Mouse (Mus musculus): ENCODE results near the gene Tbc1d22a.
A peak's percentile ranks its signal among the peaks of the same experiment; 100 is the strongest.

Gene Tbc1d22a

GRCm38 (mm10) chr15:86405527-86405926, 191.3 kb downstream of the Tbc1d22a start:
- DNase-seq (ENCODE audit: low spot score), result peak; percentile 64

- no peak for DNase-seq (ENCODE audit: low spot score)
Observed at GRCm38 (mm10) chr15:86409352-86409751, 195.1 kb downstream of the Tbc1d22a start.

- no peak for DNase-seq (ENCODE audit: low spot score)
Observed at GRCm38 (mm10) chr15:86411532-86412080, 197.3 kb downstream of the Tbc1d22a start.

- DNase-seq (ENCODE audit: low spot score), result no peak
Observed at GRCm38 (mm10) chr15:86415951-86416350, 201.7 kb downstream of the Tbc1d22a start.

GRCm38 (mm10) chr15:86418436-86418835, 204.2 kb downstream of the Tbc1d22a start:
- DNase-seq (ENCODE audit: low spot score), result no peak

- no peak for DNase-seq (ENCODE audit: low spot score)
Observed at GRCm38 (mm10) chr15:86419620-86420019, 205.4 kb downstream of the Tbc1d22a start.

- DNase-seq (ENCODE audit: low spot score), result no peak
Observed at GRCm38 (mm10) chr15:86422858-86423257, 208.6 kb downstream of the Tbc1d22a start.

- no peak for DNase-seq (ENCODE audit: low spot score)
Observed at GRCm38 (mm10) chr15:86423884-86424283, 209.6 kb downstream of the Tbc1d22a start.

GRCm38 (mm10) chr15:86424971-86425370, 210.7 kb downstream of the Tbc1d22a start:
- no peak for DNase-seq (ENCODE audit: low spot score)

GRCm38 (mm10) chr15:86426364-86427000, 212.2 kb downstream of the Tbc1d22a start:
- DNase-seq (ENCODE audit: low spot score), result no peak

- DNase-seq (ENCODE audit: low spot score), result no peak
Observed at GRCm38 (mm10) chr15:86427439-86427838, 213.2 kb downstream of the Tbc1d22a start.

- no peak for DNase-seq (ENCODE audit: low spot score)
Observed at GRCm38 (mm10) chr15:86428496-86428895, 214.2 kb downstream of the Tbc1d22a start.

- DNase-seq (ENCODE audit: low spot score), result no peak
Observed at GRCm38 (mm10) chr15:86429766-86430335, 215.6 kb downstream of the Tbc1d22a start.

GRCm38 (mm10) chr15:86431539-86432080, 217.4 kb downstream of the Tbc1d22a start:
- no peak for DNase-seq (ENCODE audit: low spot score)

- no peak for DNase-seq (ENCODE audit: low spot score)
Observed at GRCm38 (mm10) chr15:86432791-86433190, 218.5 kb downstream of the Tbc1d22a start.

- DNase-seq (ENCODE audit: low spot score), result no peak
Observed at GRCm38 (mm10) chr15:86433378-86433777, 219.1 kb downstream of the Tbc1d22a start.

GRCm38 (mm10) chr15:86434241-86434640, 220.0 kb downstream of the Tbc1d22a start:
- no peak for DNase-seq (ENCODE audit: low spot score)

GRCm38 (mm10) chr15:86437346-86437745, 223.1 kb downstream of the Tbc1d22a start:
- no peak for DNase-seq (ENCODE audit: low spot score)

- no peak for DNase-seq (ENCODE audit: low spot score)
Observed at GRCm38 (mm10) chr15:86439015-86439796, 224.9 kb downstream of the Tbc1d22a start.

GRCm38 (mm10) chr15:86444271-86444670, 230.0 kb downstream of the Tbc1d22a start:
- DNase-seq (ENCODE audit: low spot score), result no peak

- no peak for DNase-seq (ENCODE audit: low spot score)
Observed at GRCm38 (mm10) chr15:86446064-86446463, 231.8 kb downstream of the Tbc1d22a start.

- DNase-seq (ENCODE audit: low spot score), result no peak
Observed at GRCm38 (mm10) chr15:86447251-86447650, 233.0 kb downstream of the Tbc1d22a start.

- DNase-seq (ENCODE audit: low spot score), result no peak
Observed at GRCm38 (mm10) chr15:86449236-86449635, 235.0 kb downstream of the Tbc1d22a start.

All from urinary bladder, postnatal 25 days (tissue).